Mouse (Mus musculus): ENCODE results near the gene Trank1.

The Trank1 gene

GRCm38 (mm10) chr9:111304036-111304435, 7.5 kb upstream of the Trank1 start:
- no peak for DNase-seq

DNA sequence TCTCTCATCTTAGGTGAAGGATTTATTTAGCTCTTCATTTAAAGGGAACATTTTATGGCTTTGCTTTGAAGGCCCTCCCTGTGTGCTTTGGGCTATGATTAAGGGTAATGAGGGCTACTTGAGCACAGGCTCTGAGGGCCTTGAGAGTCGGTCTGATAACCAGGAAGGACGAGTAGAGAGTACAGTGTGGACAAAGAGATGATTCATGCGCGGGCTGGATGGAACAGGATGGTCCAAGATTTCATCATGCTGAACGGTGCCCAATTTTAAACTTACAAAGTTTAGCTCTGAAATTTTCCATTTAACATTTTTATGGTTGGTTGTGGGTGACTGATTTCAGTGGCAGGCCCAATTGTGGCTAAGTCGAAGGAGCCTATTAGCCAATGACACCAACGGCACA, 5.4 kb upstream of the Trank1 start:
- DNase-seq = no peak

DNA sequence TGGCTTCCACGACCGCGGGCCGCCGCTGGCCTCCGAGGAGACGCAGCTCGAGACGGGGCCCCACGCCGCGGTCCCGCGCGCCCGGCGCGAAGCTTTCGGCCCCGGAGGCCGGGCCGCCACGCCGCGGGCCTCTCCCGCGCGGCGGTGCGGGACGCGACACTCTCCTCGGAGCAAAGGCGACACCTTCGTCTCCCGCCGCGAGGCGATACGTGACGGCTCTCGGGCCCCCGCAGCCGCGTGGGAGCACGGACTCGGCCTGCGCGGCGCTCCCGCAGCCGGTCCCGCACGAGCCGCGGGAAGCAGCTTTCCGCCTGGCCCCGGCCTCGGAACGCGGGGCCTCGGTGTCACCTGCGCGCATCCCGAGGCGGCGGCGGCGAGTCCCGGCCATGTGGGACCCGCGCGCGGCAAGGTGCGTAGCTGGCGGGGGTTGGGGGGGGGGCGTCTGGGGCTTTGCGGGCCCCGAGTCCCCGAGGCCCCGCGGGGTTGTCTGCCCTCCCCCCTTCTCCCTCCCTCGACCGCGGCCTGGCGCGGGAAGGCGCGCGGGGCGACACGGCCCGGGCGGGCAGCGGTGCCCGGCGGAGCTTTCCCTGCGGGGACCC, 403 bp downstream of the Trank1 start:
- no peak for DNase-seq

DNA sequence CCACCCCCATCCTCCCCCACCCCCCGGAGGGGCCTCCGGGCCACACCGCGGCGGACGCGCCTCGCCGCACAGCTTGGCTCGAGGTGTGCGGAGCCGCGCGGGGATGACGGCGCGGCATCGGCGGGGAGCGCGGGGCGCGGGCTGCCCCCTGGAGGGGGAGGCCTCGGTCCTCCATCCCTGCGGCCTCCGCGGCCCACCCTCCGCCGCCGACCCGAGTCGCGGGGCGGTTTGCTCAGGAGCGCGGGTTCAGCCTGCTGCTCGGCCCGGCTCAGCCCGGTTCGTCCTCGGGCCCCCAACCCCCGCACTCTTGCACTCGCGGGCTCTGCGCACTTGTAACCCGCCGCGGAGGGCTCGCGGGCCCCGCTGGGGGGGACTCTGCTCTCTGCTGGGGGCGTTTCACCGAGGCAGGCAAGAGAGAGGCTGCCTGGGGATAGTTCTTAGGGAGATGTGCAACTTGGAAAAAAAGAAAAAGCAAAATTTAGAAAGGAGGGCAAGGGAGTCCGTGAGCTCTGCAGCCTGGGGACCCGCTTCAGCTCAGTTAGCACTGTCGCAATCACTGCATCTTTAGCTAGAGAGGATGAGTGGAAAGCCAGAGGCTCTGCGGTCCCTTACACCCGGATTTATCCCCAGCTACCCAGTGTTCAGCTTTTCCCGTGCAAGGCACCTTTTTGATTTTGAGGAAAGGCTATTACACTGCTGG, 1.1 kb downstream of the Trank1 start:
- no peak for DNase-seq

- DNase-seq = no peak
These were observed 1.8 kb downstream of the Trank1 start for GRCm38 (mm10) chr9:111313299-111313698.

DNA sequence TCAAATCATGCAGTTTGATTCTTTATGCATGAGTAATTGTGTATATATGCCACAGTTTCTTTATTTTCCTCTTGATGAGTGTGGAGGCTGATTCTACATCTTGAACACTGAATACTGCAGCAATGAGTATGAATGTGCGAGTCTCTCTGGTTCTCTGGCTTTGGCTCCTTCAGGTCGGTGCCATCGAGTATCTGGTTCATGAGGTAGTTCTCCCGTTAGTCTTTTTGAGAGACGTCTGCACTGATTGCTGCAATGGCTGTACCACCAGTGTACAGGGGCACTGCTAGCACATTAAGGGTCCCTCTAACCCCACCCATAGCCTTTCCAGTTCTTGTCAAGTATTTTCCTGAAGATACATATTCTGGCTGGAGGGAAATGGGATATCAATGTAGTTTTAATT, 2.3 kb downstream of the Trank1 start:
- DNase-seq = no peak

- peak; percentile 69 for DNase-seq
These were observed 2.7 kb downstream of the Trank1 start for GRCm38 (mm10) chr9:111314219-111314618.

- DNase-seq = no peak
These were observed 9.4 kb downstream of the Trank1 start for GRCm38 (mm10) chr9:111320912-111321311.

GRCm38 (mm10) chr9:111324881-111325280, 13.3 kb downstream of the Trank1 start:
- no peak for DNase-seq

GRCm38 (mm10) chr9:111329881-111330280, 18.3 kb downstream of the Trank1 start:
- DNase-seq = peak; percentile 3

DNA sequence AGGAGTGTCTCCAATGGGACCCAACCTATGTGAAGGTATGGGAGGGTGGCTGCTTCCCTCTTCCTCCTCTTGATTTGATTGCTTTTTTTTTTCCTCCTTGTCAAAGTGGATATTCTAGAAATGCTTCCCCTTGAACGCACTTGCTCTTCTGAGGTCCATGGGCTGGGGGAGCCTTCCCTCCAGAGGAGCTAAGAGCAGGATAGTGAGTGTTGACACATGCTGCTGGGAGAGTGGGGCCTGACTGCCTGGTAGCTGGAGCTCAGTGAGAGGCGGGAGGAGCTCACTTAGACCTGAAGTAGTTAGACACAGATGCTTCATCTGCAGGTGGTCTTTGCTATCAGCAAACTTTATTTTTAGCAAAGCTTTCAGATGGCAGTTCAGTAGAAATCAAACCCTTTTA, 22.3 kb downstream of the Trank1 start:
- DNase-seq = no peak

- DNase-seq = no peak
These were observed 23.1 kb downstream of the Trank1 start for GRCm38 (mm10) chr9:111334555-111335164.

GRCm38 (mm10) chr9:111351233-111351632, 39.7 kb downstream of the Trank1 start:
- DNase-seq = no peak

DNA sequence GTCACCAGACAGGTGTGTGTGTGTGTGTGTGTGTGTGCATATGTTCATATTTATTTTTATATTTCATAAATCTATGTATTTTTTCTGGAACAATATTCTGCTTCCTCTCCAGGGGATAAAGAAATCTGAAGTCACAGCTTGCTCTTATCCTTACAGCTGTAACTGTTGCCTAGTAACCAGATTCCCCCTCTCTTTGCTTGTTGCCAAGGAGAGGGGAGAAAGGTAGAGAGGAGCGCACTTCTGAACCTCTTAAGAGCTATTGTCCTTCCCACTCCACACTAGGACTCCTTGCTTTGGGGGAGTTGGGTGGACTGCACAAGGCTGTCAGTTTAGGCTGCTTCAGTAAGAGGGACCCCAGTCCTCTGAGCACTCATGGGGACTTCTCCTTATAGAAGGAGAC, 40.1 kb downstream of the Trank1 start:
- DNase-seq = no peak

- DNase-seq = no peak
These were observed 41.1 kb downstream of the Trank1 start for GRCm38 (mm10) chr9:111352646-111353045.

GRCm38 (mm10) chr9:111355041-111355440, 43.5 kb downstream of the Trank1 start:
- no peak for DNase-seq

- peak; percentile 19 for DNase-seq
These were observed 44.8 kb downstream of the Trank1 start for GRCm38 (mm10) chr9:111356386-111356785.

DNA sequence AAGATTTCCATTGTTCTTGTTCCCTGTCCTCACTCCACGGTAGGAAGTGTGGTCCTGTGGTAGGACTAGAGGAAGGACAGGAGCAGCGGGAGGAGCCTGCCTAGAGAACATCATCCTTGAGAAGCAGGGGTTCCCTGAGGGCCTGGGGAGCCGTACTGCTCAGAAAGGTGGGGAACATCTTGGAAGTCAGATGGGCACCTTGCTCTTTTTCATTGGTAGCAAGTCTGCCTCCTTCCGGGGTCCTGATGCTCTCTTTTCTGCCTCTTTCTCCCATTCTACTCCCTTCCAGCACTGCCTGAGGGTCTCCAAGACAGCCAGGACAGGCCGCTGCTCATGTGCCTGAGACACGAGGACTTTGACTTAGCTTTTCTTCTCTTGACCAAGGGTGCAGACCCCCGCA, 52.1 kb downstream of the Trank1 start:
- no peak for DNase-seq

DNA sequence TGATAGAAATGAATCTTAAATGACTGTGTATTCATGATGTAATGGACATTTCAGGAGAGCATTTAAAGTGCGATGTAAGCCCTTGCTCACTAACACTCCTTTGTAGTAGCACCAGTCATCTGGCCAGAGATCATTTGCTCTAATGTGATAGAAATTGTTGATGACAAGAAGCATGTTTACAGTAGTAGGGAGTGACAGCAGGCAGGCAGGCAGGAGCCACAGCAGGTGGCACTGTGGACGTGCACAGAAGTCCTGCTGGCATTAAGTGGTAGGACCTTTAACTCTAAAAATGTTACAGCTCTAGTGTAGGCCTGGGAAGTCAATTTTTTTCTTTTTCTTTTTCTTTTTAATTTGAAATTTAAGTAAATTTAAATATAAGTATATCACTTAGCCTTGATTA, 56.2 kb downstream of the Trank1 start:
- DNase-seq = no peak

GRCm38 (mm10) chr9:111372079-111372478, 60.5 kb downstream of the Trank1 start:
- no peak for DNase-seq

DNA sequence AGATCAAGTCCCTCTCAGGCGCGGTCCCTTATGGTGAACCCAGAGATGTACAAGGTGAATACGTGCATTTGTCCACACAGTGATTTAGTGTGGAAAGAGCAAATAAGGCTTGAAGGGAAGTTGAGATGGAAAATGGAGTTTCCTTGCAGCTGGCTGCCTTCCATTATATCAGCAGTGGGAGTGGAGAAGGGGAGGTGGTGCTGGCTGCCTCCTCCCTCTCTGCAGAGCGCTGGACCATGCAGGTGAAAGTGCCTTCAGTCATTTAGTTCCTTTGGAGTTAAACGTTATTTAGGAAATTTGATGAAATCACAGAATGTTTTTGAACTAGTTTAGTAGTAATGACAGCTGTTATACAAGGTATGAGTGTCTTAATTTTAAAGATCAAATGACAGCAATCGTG, 66.3 kb downstream of the Trank1 start:
- no peak for DNase-seq

GRCm38 (mm10) chr9:111381056-111382025, 69.8 kb downstream of the Trank1 start:
- DNase-seq = no peak

DNA sequence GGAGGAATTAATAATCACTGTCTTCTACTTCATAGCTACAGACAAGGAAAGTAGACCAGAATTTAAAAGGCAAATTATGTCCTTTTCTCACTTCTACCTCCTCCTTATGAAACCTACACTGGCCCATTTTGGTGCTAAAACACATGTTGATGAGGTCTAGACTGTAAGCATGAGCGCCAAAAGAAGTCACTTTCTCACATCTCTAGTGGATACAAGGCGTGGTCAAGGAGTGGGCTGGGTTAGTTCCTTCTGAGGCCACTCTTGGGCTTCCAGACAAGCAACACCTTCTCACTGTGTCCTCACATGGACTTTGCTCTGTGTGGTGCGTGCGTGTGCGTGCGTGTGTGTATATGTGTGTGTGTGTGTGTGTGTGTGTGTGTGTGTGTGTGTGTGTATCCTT, 70.9 kb downstream of the Trank1 start:
- DNase-seq = no peak

Measured in lung, postnatal 36 days (tissue).